Mouse (Mus musculus) limb, embryonic 11.5 days (tissue): ENCODE results near the gene Klhl9. TPM values are rescaled to one million over a fixed set of nuclear protein-coding genes. Genes with fewer than 3 reads are reported as not detected.
"Not testable (repeated sequence)": the region's sequence is repeated elsewhere in the genome, so short reads cannot be mapped to it uniquely, and the experiment has no call there.

Experiments
- ATAC-seq: fragments of 200-750 bp; cut with Nextera tagmentation; 2 replicates; pipeline ENCODE4 v1.8.0; 2017; ENCODE audit warnings: low read depth; ENCODE audit not compliant: insufficient number of reproducible peaks, low FRiP score, low TSS enrichment
- DNase-seq: peaks from one replicate; pipeline ENCODE4 v3.0.0-alpha.2; 2015; ENCODE audit warnings: low spot score
- H3K27ac ChIP-seq: fragments of 300-500 bp; sonication (generic); replicated peaks from 2 replicates; pipeline ENCODE4 v1.5.1; 2014; ENCODE audit warnings: low read depth, mild to moderate bottlenecking, low read length
- H3K27me3 ChIP-seq: fragments of 300-500 bp; sonication (generic); 2 replicates; pipeline ENCODE4 v1.6.1; 2014; ENCODE audit warnings: mild to moderate bottlenecking, low read length, mixed read lengths; ENCODE audit not compliant: control insufficient read depth, insufficient read depth
- H3K36me3 ChIP-seq: fragments of 300-500 bp; sonication (generic); 2 replicates; pipeline ENCODE4 v1.6.1; 2014; ENCODE audit warnings: mild to moderate bottlenecking, low read length, moderate library complexity, mixed read lengths; ENCODE audit not compliant: control insufficient read depth, insufficient read depth
- H3K4me1 ChIP-seq: fragments of 300-500 bp; sonication (generic); 2 replicates; pipeline ENCODE4 v1.6.1; 2014; ENCODE audit warnings: low read length, mixed read lengths; ENCODE audit not compliant: control insufficient read depth, insufficient read depth
- H3K4me2 ChIP-seq: fragments of 300-500 bp; sonication (generic); 2 replicates; pipeline ENCODE4 v1.6.1; 2014; ENCODE audit warnings: low read depth, mild to moderate bottlenecking, moderate library complexity; ENCODE audit not compliant: severe bottlenecking
- H3K4me3 ChIP-seq: fragments of 300-500 bp; sonication (generic); 2 replicates; pipeline ENCODE4 v1.5.1; 2014; ENCODE audit warnings: low read depth, low read length
- H3K9ac ChIP-seq: fragments of 300-500 bp; sonication (generic); 2 replicates; pipeline ENCODE4 v1.6.1; 2014; ENCODE audit warnings: mild to moderate bottlenecking, low read length
- H3K9me3 ChIP-seq: fragments of 300-500 bp; sonication (generic); 2 replicates; pipeline ENCODE4 v1.6.1; 2016; ENCODE audit warnings: low read length; ENCODE audit not compliant: control insufficient read depth
- WGBS: fragments of 180-500 bp; shearing (Covaris S2); extraction: QIAGEN DNeasy Blood & Tissue Kit; methylation state at CpG from one replicate; pipeline ENCODE4 v1.1.7; 2014; 5-methylcytosine and 5-hydroxymethylcytosine counted together
- polyA plus RNA-seq: library from polyadenylated mRNA; unstranded; fragments of >200 nt; fragmentation: Nextera tagmentation; extraction: Ambion mirVana; gene quantifications from 2 replicates; pipeline ENCODE4 v1.2.1, GENCODE M21; 2014

Gene Klhl9
- 139 and 140 TPM in 2 replicates for polyA plus RNA-seq

DNA sequence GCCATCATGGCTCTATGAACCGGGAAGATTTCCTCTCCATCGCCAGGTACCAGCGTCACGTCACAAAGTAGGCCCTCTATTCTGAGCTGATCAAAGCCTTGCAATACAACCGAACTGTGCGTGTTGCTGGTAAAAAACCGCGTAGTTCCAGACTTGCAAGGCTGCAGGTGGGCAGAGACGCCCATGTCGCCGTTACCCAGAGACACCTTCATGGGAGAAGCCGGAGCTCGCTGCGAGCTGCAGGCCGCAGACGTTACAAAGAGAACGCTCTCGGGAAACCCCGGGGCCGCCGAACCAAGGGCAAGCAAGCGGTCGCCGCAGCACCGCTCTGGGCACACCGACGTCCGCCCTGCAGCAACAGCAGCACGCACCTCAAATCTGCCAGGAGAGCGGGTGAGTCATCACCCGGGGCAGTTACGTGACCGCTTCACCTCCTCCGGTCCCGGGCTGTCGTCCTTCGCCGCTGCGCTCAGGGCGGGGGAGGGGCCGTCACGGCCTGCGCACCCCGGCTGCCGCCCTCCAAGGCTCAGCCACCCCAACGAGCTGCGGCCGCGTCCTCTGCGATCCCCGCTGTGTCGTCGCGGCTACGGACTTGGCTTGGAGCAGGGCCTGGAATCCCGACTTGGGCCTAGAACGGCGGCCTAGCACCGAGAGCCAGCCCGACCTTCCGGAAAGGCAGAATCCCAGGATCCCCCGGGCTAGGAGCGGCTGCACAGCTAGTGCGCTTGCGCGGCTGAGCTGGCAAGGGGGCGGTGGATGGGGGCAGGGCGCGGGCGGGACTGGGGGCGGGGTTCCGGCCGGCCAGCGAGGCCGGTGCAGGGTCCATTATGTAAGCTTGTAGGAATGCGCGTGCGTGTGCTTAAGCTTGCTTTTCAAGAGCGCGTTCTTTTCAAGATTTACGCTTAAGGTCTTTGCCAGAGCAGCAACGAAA, at the start of gene Klhl9, which contains the start of gene Gm26566:
Gene Klhl9 (minus strand): TSS at position 675 of the 931 bp plus-strand sequence.
Gene Gm26566 (plus strand): TSS at position 15 of the 931 bp plus-strand sequence.
- peaks cover 18% of the 10 kb centered on the region for H3K4me1 ChIP-seq
- H3K4me3 ChIP-seq = peak within 1 kb of the TSS; percentile 77
- H3K36me3 ChIP-seq = no peaks in the 10 kb centered on the region; the same call in 1 of the 2 replicates
- peak; percentile 95 for DNase-seq
- H3K27ac ChIP-seq = peak within 1 kb of the TSS; percentile 91
- WGBS = under 1% methylated on average over 82 of the region's 82 CpGs
- no peaks in the 10 kb centered on the region for H3K9me3 ChIP-seq
- no peaks in the 10 kb centered on the region for H3K27me3 ChIP-seq
- H3K4me2 ChIP-seq = peak within 1 kb of the TSS; percentile 63
- ATAC-seq = peak; percentile 99
- H3K9ac ChIP-seq = peak within 1 kb of the TSS; percentile 96

DNA sequence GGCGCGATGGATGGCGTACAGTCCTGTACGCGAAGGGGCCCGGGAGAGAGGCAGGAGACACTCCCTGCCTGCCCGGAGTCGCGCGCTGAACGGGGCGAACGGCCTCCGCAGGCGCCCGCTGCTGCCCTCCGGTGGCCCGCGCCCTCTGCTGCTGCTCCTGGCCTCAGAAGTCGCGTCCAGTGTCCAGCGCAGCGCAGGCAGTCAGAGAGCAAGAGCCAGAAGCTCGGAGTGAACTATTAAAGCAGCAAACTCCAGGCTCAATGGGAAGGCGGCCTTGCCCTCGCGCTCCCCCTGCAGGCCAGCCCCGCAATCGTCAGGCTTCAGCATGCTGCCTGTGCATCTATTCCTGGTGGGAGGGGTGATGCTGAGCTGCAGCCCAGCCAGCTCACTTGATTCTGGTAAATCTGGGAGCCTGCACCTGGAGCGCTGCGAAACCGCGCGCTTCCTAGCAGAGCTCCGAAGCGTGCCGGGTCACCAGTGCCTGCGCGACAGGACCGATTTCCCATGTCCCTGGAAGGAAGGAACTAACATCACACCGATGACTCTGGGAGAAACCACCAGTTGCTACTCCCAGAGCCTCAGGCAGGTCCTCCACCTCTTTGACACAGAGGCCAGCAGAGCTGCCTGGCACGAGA, 41.2 kb upstream of the Klhl9 start:
- H3K4me3 ChIP-seq, H3K9me3 ChIP-seq, H3K4me1 ChIP-seq, H3K36me3 ChIP-seq, H3K9ac ChIP-seq, ATAC-seq, H3K27me3 ChIP-seq, H3K27ac ChIP-seq: not testable (repeated sequence)
- WGBS = 3% methylated on average over 28 of the region's 42 CpGs
- H3K4me2 ChIP-seq = peak overlapping the region; percentile 25; the same call in 1 of the 2 replicates
- peak; percentile 72 for DNase-seq

DNA sequence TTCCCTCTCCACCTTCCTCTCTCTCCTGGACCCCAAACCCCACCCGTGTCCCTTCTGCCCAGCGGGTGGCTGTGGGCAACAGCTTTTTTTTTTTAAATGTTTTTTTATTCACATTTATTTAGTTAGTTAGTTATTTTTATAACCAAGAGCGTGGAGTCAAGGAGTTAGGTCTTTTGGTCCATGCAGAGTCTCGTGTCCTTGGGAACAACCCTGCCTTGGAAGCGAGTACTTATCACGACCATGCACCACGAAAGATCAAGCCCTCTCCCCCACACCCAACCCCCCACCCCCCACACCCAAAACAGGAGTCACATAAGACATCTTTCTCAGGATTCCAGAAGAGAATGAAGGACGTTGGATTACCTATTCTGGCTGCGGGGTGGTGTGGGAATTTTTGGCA, 40.1 kb upstream of the Klhl9 start:
- H3K4me3 ChIP-seq, H3K27ac ChIP-seq, ATAC-seq, H3K27me3 ChIP-seq, H3K9me3 ChIP-seq, H3K4me2 ChIP-seq, DNase-seq, H3K36me3 ChIP-seq, H3K4me1 ChIP-seq, H3K9ac ChIP-seq: not testable (repeated sequence)
- WGBS = 55% methylated on average over 9 of the region's 9 CpGs

DNA sequence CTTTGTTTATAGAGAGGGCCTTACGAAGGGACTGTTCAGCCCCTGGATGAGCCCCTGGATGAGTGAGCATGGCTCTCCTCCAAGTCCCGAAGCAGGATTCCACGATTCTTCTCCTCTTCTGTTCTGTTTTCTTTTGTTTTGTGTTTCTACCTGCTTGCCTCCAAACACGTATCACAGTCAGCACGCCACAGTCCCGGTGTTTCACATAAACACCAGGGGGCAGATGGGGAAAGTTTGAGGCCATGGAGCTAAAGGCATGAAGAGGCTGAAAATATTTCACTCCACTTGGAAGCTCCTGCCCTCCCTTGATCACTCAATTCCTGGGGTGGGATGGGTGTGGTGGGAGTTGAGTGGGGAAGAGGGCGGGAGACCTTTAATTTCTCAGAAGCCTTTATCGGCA, 39.5 kb upstream of the Klhl9 start:
- not testable (repeated sequence) for H3K4me3 ChIP-seq, H3K27me3 ChIP-seq, H3K36me3 ChIP-seq, ATAC-seq, H3K9ac ChIP-seq, H3K9me3 ChIP-seq, H3K4me1 ChIP-seq, H3K4me2 ChIP-seq, DNase-seq, H3K27ac ChIP-seq
- WGBS = 69% methylated on average over 6 of the region's 8 CpGs

DNA sequence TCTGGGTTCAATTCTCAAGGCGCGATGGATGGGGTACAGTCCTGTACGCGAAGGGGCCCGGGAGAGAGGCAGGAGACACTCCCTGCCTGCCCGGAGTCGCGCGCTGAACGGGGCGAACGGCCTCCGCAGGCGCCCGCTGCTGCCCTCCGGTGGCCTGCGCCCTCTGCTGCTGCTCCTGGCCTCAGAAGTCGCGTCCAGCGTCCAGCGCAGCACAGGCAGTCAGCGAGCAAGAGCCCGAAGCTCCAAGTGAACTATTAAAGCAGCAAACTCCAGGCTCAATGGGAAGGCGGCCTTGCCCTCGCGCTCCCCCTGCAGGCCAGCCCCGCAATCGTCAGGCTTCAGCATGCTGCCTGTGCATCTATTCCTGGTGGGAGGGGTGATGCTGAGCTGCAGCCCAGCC, 38.2 kb upstream of the Klhl9 start:
- not testable (repeated sequence) for H3K4me3 ChIP-seq, H3K27ac ChIP-seq, H3K27me3 ChIP-seq, H3K4me1 ChIP-seq, H3K9me3 ChIP-seq, ATAC-seq, H3K36me3 ChIP-seq, H3K9ac ChIP-seq
- peak overlapping the region; percentile 17; the same call in 1 of the 2 replicates for H3K4me2 ChIP-seq
- peak; percentile 76 for DNase-seq
- WGBS = under 1% methylated on average over 17 of the region's 28 CpGs

DNA sequence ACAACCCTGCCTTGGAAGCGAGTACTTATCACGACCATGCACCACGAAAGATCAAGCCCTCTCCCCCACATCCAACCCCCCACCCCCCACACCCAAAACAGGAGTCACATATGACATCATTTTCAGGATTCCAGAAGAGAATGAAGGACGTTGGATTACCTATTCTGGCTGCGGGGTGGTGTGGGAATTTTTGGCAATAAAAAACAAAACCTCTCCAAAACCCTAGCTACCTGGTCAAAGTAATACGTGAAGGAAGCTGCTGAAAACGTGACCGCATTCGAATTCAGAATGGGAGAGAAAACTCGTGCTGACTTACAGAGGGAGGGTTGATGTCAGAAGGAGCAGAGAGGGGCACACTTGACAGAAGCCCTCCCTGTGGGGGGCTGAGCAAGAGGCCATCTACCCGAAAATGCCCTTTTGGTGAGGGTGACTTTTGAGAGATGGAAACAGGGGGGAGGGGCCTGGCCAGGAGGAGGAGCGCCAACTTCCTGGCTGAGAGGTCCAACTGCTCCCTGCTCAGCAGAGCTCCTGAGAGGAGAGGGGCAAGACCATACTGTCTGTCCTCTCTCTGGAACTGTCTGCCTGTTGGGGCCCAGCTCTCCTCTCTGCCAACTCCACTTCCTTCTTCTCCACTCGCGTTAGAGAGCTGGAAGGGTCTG, 37.5 kb upstream of the Klhl9 start, which contains the start of gene Gm13283:
Gene Gm13283 (plus strand): TSS at position 510 of the 659 bp plus-strand sequence.
- H3K9me3 ChIP-seq, H3K4me3 ChIP-seq, DNase-seq, H3K27me3 ChIP-seq, H3K36me3 ChIP-seq, H3K27ac ChIP-seq, H3K4me1 ChIP-seq, H3K9ac ChIP-seq, ATAC-seq: not testable (repeated sequence)
- WGBS = 26% methylated on average over 6 of the region's 14 CpGs
- H3K4me2 ChIP-seq = peak within 1 kb of the TSS; percentile 17; the same call in 1 of the 2 replicates

DNA sequence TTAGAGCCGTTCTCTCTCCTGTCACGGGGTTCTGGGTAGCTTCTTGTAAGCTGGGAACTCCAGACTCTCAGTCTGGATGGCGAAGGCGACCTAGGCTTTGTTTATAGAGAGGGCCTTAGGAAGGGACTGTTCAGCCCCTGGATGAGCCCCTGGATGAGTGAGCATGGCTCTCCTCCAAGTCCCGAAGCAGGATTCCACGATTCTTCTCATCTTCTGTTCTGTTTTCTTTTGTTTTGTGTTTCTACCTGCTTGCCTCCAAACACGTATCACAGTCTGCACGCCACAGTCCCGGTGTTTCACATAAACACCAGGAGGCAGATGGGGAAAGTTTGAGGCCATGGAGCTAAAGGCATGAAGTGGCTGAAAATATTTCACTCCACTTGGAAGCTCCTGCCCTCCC, 36.5 kb upstream of the Klhl9 start:
- H3K27me3 ChIP-seq, ATAC-seq, H3K9me3 ChIP-seq, H3K4me2 ChIP-seq, H3K36me3 ChIP-seq, H3K4me1 ChIP-seq, H3K4me3 ChIP-seq, DNase-seq, H3K9ac ChIP-seq, H3K27ac ChIP-seq: not testable (repeated sequence)
- 88% methylated on average over 9 of the region's 9 CpGs for WGBS

DNA sequence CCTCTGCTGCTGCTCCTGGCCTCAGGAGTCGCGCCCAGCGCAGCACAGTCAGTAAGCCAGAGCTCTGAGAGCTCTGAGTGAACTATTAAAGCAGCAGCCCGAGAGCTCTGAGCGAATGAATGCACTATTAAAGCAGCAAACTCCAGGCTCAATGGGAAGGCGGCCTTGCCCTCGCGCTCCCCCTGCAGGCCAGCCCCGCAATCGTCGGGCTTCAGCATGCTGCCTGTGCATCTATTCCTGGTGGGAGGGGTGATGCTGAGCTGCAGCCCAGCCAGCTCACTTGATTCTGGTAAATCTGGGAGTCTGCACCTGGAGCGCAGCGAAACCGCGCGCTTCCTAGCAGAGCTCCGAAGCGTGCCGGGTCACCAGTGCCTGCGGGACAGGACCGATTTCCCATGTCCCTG, 35.4 kb upstream of the Klhl9 start:
- not testable (repeated sequence) for H3K4me1 ChIP-seq, H3K36me3 ChIP-seq, H3K9me3 ChIP-seq, H3K27me3 ChIP-seq
- H3K4me3 ChIP-seq = peak overlapping the region; percentile 37
- under 1% methylated on average over 11 of the region's 21 CpGs for WGBS
- peak overlapping the region; percentile 77 for H3K27ac ChIP-seq
- peak overlapping the region; percentile 61 for H3K4me2 ChIP-seq
- DNase-seq (peak; percentile 85), ATAC-seq (peak; percentile 99)
- H3K9ac ChIP-seq = peak overlapping the region; percentile 60; the same call in 1 of the 2 replicates
